13 mouse cellular contexts compared by ENCODE assay signal in genomic region chr15:51395961-51396360, GRCm38 (mm10).
"Had no signal": no experiment of that assay in that cellular context is flagged by ENCODE, and none has a peak within 500 bp of the region (broad histone marks: within the 10 kb centered on the region; RNA-seq: fewer than 3 reads in every experiment).

No protein-coding gene starts in this region.

- H3K27ac ChIP-seq: left cerebral cortex, adult 2 months; liver, embryonic 13.5 days; lung, embryonic 15.5 days; macrophage; stomach, postnatal 0 days had no signal

- H3K4me1 ChIP-seq: liver, embryonic 13.5 days; lung, embryonic 15.5 days; megakaryocyte, embryonic 14.5 days had no signal

- ATAC-seq: liver, postnatal 0 days; midbrain, embryonic 16.5 days had no signal

- H3K4me3 ChIP-seq: left cerebral cortex, adult 2 months; liver, embryonic 13.5 days; lung, embryonic 15.5 days; megakaryocyte, embryonic 14.5 days had no signal

- H3K27me3 ChIP-seq: liver, embryonic 13.5 days; lung, embryonic 15.5 days; megakaryocyte, embryonic 14.5 days had no signal

- H3K9ac ChIP-seq: liver, embryonic 13.5 days; liver, postnatal 0 days; lung, embryonic 15.5 days had no signal

- H3K9me3 ChIP-seq: liver, embryonic 13.5 days; lung, embryonic 15.5 days had no signal

- H3K4me2 ChIP-seq: liver, embryonic 13.5 days; lung, embryonic 15.5 days; midbrain, embryonic 11.5 days had no signal

- H3K36me3 ChIP-seq: liver, embryonic 13.5 days; lung, embryonic 15.5 days had no signal

- DNase-seq: kidney, postnatal 25 days; liver; liver, embryonic 13.5 days; liver, postnatal 0 days; lung, postnatal 14 days; thymus, postnatal 4 days had no signal
